Mouse (Mus musculus) stomach, embryonic 16.5 days (tissue): ENCODE data around the gene Atxn1. TPM values are rescaled to one million over a fixed set of nuclear protein-coding genes. Genes with fewer than 3 reads are reported as not detected.

Experiments
- ATAC-seq: fragments of 200-750 bp; cut with Nextera tagmentation; 2 replicates; pipeline ENCODE4 v1.8.0; 2017; ENCODE audit warnings: moderate number of reproducible peaks, moderate TSS enrichment; ENCODE audit not compliant: insufficient read depth, low FRiP score
- H3K27ac ChIP-seq: fragments of 300-500 bp; sonication (generic); 2 replicates; pipeline ENCODE4 v1.5.1; 2014; ENCODE audit warnings: low read length
- H3K27me3 ChIP-seq: fragments of 300-500 bp; sonication (generic); 2 replicates; pipeline ENCODE4 v1.6.1; 2014; ENCODE audit warnings: low read length, control low read depth, mixed read lengths; ENCODE audit not compliant: control insufficient read depth, insufficient read depth
- H3K36me3 ChIP-seq: fragments of 300-500 bp; sonication (generic); 2 replicates; pipeline ENCODE4 v1.6.1; 2014; ENCODE audit warnings: low read length; ENCODE audit not compliant: control insufficient read depth, insufficient read depth
- H3K4me1 ChIP-seq: fragments of 300-500 bp; sonication (generic); 2 replicates; pipeline ENCODE4 v1.6.1; 2014; ENCODE audit warnings: low read length, control low read depth, mixed read lengths; ENCODE audit not compliant: control insufficient read depth, insufficient read depth
- H3K4me2 ChIP-seq: fragments of 300-500 bp; sonication (generic); 2 replicates; pipeline ENCODE4 v1.6.1; 2014; ENCODE audit warnings: low read depth, low read length, mixed read lengths
- H3K4me3 ChIP-seq: fragments of 300-500 bp; sonication (generic); replicated peaks from 2 replicates; pipeline ENCODE4 v1.5.1; 2014; ENCODE audit warnings: mild to moderate bottlenecking, low read length
- H3K9ac ChIP-seq: fragments of 300-500 bp; sonication (generic); 2 replicates; pipeline ENCODE4 v1.6.1; 2014; ENCODE audit warnings: low read length
- H3K9me3 ChIP-seq: fragments of 300-500 bp; sonication (generic); replicated peaks from 2 replicates; pipeline ENCODE4 v1.6.1; 2016; ENCODE audit warnings: low read length, control low read depth; ENCODE audit not compliant: control insufficient read depth
- WGBS: fragments of 180-500 bp; shearing (Covaris S2); extraction: QIAGEN DNeasy Blood & Tissue Kit; methylation state at CpG from one replicate; pipeline ENCODE4 v1.1.7; 2014; 5-methylcytosine and 5-hydroxymethylcytosine counted together
- polyA plus RNA-seq: library from polyadenylated mRNA; unstranded; fragments of >200 nt; fragmentation: Nextera tagmentation; extraction: Ambion mirVana; gene quantifications from 2 replicates; pipeline ENCODE4 v1.2.1, GENCODE M21; 2015

Gene Atxn1
- polyA plus RNA-seq, 1 experiment from 2014 or later = 7.8 TPM

DNA sequence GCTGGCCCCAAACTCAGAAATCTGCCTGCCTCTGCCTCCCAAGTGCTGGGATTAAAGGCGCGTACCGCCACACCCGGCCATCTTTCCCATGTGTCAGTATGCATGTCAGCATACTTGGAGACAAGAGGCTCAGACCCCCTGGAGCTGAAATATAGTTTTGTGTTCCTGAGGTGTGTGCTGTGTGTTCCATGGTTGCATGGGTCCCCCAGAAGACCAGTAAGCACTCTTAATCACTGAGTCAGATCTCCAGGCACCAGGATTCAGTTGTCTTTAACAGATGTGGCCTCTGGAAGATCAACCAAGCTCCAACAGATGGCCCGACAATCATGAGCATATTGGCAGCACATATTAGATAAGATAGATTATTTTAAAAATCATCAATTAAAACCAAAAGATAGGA lies 62.4 kb downstream of the Atxn1 start:
- WGBS = 97% methylated on average over 5 of the region's 5 CpGs
- no peak overlapping the region for H3K4me2 ChIP-seq
- no peak for ATAC-seq

DNA sequence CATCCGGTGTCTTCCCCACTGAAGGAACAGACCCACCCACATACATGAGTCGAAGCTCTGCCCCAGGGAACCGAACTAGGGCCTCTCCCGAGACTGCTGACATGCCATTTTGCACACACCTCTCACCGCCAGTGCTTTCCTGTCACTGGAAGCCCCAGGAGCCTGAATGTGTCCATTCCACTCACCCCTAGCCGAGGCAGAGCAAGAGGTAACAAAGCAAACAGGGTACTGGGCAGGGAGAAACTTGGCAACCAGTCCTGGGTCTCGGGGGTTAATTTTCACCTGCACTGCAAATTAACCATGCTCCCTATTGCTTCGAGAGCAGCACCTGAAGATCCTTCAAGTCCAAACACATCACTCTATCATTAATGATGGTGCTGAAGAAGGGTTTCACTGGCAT lies 64.0 kb downstream of the Atxn1 start:
- Histone ChIP-seq H3K27ac (no peak overlapping the region), H3K4me2 (no peak overlapping the region), H3K36me3 (no peaks in the 10 kb centered on the region), H3K27me3 (no peaks in the 10 kb centered on the region), H3K9ac (no peak overlapping the region), H3K4me1 (peaks cover 22% of the 10 kb centered on the region), H3K9me3 (no peaks in the 10 kb centered on the region), H3K4me3 (no peak overlapping the region)
- no peak for ATAC-seq
- 79% methylated on average over 8 of the region's 8 CpGs for WGBS

More for the DNA sequence above, 62.4 kb downstream of the Atxn1 start:
- H3K4me3 ChIP-seq = no peak overlapping the region
- H3K9ac ChIP-seq = no peak overlapping the region
- no peaks in the 10 kb centered on the region for H3K36me3 ChIP-seq
- no peak overlapping the region for H3K27ac ChIP-seq
- H3K9me3 ChIP-seq = no peaks in the 10 kb centered on the region
- no peaks in the 10 kb centered on the region for H3K27me3 ChIP-seq
- peaks cover 32% of the 10 kb centered on the region for H3K4me1 ChIP-seq

DNA sequence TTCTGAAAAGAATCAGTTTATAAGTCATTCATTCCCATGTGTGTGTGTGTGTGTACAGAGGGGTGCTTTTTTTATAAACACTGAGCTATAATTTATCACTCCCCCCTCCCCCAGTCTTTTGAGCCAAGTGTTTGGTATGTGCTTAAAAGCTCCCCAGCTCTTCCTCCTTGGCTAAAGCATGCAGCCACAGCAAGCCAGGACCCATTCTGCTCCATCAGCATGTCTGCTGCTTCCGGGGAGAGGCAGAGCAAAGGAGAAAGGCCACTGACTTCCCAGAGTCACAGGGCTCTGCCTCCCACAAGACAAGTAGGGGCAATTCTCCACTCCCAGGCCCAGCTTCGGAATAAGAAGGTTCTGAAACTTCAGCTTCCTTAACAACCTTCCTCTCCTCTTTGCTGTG lies 67.2 kb downstream of the Atxn1 start:
- no peak overlapping the region for H3K9ac ChIP-seq
- no peak overlapping the region for H3K4me2 ChIP-seq
- H3K4me3 ChIP-seq = no peak overlapping the region
- H3K4me1 ChIP-seq = peaks cover 11% of the 10 kb centered on the region
- peak; percentile 50; the same call in 1 of the 2 replicates for ATAC-seq
- no peaks in the 10 kb centered on the region for H3K9me3 ChIP-seq
- WGBS = 30% methylated on average over 2 of the region's 2 CpGs
- H3K27me3 ChIP-seq = no peaks in the 10 kb centered on the region
- peak overlapping the region; percentile 53 for H3K27ac ChIP-seq
- H3K36me3 ChIP-seq = no peaks in the 10 kb centered on the region

- H3K9me3 ChIP-seq = no peaks in the 10 kb centered on the region
- no peak overlapping the region for H3K4me2 ChIP-seq
- no peak for ATAC-seq
- peaks cover 11% of the 10 kb centered on the region for H3K4me1 ChIP-seq
- 58% methylated on average over 10 of the region's 10 CpGs for WGBS
- no peaks in the 10 kb centered on the region for H3K36me3 ChIP-seq
- H3K4me3 ChIP-seq = no peak overlapping the region
- no peaks in the 10 kb centered on the region for H3K27me3 ChIP-seq
- H3K9ac ChIP-seq = no peak overlapping the region
- no peak overlapping the region for H3K27ac ChIP-seq
Observed at GRCm38 (mm10) chr13:45894760-45895159, 70.0 kb downstream of the Atxn1 start.

- H3K4me1 ChIP-seq = peaks cover 11% of the 10 kb centered on the region
- no peaks in the 10 kb centered on the region for H3K27me3 ChIP-seq
- H3K9me3 ChIP-seq = no peaks in the 10 kb centered on the region
- ATAC-seq = no peak
- WGBS = 66% methylated on average over 6 of the region's 6 CpGs
- H3K9ac ChIP-seq = no peak overlapping the region
- H3K27ac ChIP-seq = no peak overlapping the region
- no peak overlapping the region for H3K4me2 ChIP-seq
- H3K36me3 ChIP-seq = no peaks in the 10 kb centered on the region
- H3K4me3 ChIP-seq = no peak overlapping the region
Observed at GRCm38 (mm10) chr13:45894234-45894633, 70.6 kb downstream of the Atxn1 start.

DNA sequence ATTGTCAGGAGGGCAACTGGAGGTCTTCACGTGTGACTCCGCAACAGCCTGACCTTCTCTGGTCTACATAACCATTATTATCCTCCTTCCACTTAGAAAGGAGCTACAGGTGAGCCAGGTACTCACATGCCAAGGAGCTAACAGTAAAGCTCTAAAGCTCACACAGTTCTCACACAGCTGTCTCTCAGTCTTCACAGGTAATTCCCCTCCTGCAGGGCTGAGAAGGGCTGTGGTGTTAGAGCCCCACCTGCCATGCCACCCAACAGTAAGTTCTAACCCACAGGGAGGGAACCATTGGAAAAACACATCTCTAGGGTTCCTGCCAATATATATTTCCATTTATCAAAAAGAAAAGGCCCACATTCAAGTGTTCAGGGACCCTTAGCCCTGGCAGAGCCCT lies 73.7 kb downstream of the Atxn1 start:
- whole genome bisulfite sequencing = 77% methylated on average over 2 of the region's 2 CpGs
- Histone ChIP-seq H3K36me3 (no peaks in the 10 kb centered on the region), H3K27me3 (no peaks in the 10 kb centered on the region), H3K4me1 (no peaks in the 10 kb centered on the region; the same call in 1 of the 2 replicates), H3K9me3 (no peaks in the 10 kb centered on the region), H3K9ac (no peak overlapping the region), H3K4me2 (no peak overlapping the region), H3K4me3 (no peak overlapping the region), H3K27ac (no peak overlapping the region)
- ATAC-seq = no peak

DNA sequence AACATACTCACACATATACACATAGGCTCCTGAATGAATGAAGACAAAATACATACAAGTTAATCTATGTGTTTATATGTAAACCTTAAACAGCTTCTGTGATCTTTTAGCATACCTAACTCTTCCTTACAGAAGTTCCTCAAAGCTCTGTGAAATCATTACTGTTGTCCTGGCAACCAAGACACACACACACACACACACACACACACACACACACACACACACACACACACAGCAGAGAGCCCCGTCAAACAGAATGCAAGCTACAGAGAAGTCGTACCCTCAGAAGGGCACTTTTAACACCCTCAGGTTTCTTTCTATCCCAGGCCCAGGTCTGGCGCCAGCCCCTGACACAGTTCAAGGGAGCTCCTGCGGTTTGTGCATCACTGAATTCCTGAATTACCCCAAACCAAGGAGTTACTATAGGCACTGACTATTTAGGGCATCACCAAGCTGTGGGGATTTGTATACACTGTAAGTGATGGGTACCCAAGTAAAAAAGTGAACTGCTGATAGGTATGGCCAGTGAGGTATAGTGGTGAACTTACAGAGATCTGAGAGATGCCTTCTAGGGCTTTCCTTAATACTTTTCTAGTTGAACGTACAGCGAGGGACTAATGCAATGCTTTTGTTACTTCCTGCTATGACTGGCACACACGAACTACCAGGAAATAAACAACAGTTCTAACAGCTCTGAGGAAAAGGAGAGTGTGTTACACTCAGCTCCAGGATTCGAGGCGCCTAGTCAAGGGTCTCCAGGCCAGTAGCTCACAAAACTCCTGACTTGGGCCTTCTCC lies 75.7 kb downstream of the Atxn1 start:
- Histone ChIP-seq H3K27me3 (no peaks in the 10 kb centered on the region), H3K9me3 (no peaks in the 10 kb centered on the region), H3K4me1 (no peaks in the 10 kb centered on the region), H3K27ac (no peak overlapping the region), H3K36me3 (no peaks in the 10 kb centered on the region), H3K4me2 (no peak overlapping the region), H3K4me3 (no peak overlapping the region), H3K9ac (no peak overlapping the region)
- 58% methylated on average over 9 of the region's 9 CpGs for WGBS
- no peak for ATAC-seq

GRCm38 (mm10) chr13:45884878-45885277 lies 79.9 kb downstream of the Atxn1 start:
- Histone ChIP-seq H3K36me3 (no peaks in the 10 kb centered on the region), H3K27ac (no peak overlapping the region), H3K4me3 (no peak overlapping the region), H3K4me2 (no peak overlapping the region), H3K27me3 (no peaks in the 10 kb centered on the region), H3K4me1 (peaks cover 6% of the 10 kb centered on the region), H3K9me3 (no peaks in the 10 kb centered on the region), H3K9ac (no peak overlapping the region)
- WGBS = 82% methylated on average over 7 of the region's 7 CpGs
- ATAC-seq = no peak

DNA sequence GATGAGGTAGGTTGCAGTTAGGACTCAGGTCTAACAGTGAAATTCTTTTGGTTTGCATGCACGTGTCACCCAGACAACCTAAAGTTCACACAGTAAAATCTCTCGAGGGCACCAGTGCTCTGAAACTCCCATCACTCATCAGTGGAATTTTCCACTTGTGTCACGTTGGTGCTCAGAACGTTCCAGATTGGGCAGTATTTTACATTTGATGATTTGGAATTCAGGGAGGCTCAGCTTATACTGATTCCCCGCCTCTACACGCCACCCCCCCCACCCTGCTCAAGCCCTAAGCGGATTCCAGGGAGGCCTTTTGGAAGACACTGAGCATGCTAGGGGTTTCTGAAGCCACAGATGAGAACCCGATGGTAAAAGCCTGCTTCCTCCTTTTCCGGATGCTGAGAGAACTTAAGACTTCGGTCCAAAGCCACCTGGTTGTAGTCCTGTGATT lies 81.0 kb downstream of the Atxn1 start:
- Histone ChIP-seq H3K4me1 (peaks cover 10% of the 10 kb centered on the region), H3K9ac (no peak overlapping the region), H3K27me3 (no peaks in the 10 kb centered on the region), H3K4me2 (no peak overlapping the region), H3K36me3 (no peaks in the 10 kb centered on the region), H3K27ac (no peak overlapping the region), H3K4me3 (no peak overlapping the region), H3K9me3 (no peaks in the 10 kb centered on the region)
- WGBS = 73% methylated on average over 10 of the region's 10 CpGs
- no peak for ATAC-seq
